In genomic region chr12:30884622-30885230, GRCm38 (mm10) we compare ENCODE assay signal across 8 mouse cellular contexts. TPM values are rescaled to one million over a fixed set of nuclear protein-coding genes. Genes with fewer than 3 reads are reported as not detected.
A peak's percentile ranks its signal among the peaks of the same experiment; 100 is the strongest.
DNase-seq lines count a peak whose midpoint lies in the region; ATAC-seq lines count a peak whose summit lies in the region.
"Had no signal": no experiment of that assay in that cellular context is flagged by ENCODE, and none has a peak within 500 bp of the region (broad histone marks: within the 10 kb centered on the region; RNA-seq: fewer than 3 reads in every experiment).

No protein-coding gene starts in this region.

- no peaks in the 10 kb centered on the region for H3K36me3 ChIP-seq in lung, embryonic 16.5 days (ENCODE audit: control insufficient read depth, insufficient read depth, low read length)
- H3K36me3 ChIP-seq in forebrain, embryonic 13.5 days (ENCODE audit: poor library complexity, severe bottlenecking): no peaks in the 10 kb centered on the region
- H3K36me3 ChIP-seq in liver, embryonic 12.5 days: no peaks in the 10 kb centered on the region
- H3K36me3 ChIP-seq in stomach, embryonic 15.5 days: no peaks in the 10 kb centered on the region

- 0 out of 2 replicates have a peak, but pooled peaks cover 4% of the 10 kb centered on the region for H3K4me1 ChIP-seq in lung, embryonic 16.5 days (replicated peaks; ENCODE audit: control insufficient read depth, insufficient read depth, low read length)
- H3K4me1 ChIP-seq in forebrain, embryonic 13.5 days: peaks cover 11% of the 10 kb centered on the region
- H3K4me1 ChIP-seq in liver, embryonic 12.5 days: peaks cover 26% of the 10 kb centered on the region
- H3K4me1 ChIP-seq in stomach, embryonic 15.5 days: peaks cover 9% of the 10 kb centered on the region

- peaks cover 45% of the 10 kb centered on the region for H3K27me3 ChIP-seq in lung, embryonic 16.5 days (ENCODE audit: control insufficient read depth, insufficient read depth, low read depth, low read length)
- peaks cover 54% of the 10 kb centered on the region for H3K27me3 ChIP-seq in forebrain, embryonic 13.5 days
- H3K27me3 ChIP-seq in liver, embryonic 12.5 days (replicated peaks): peaks cover 64% of the 10 kb centered on the region
- H3K27me3 ChIP-seq in stomach, embryonic 15.5 days (replicated peaks): peaks cover 36% of the 10 kb centered on the region

- WGBS in lung, embryonic 16.5 days: 8% methylated on average over 37 of the region's 39 CpGs
- WGBS in forebrain, embryonic 13.5 days: 8% methylated on average over 39 of the region's 39 CpGs
- WGBS in liver, embryonic 12.5 days (ENCODE audit: insufficient replicate concordance): 7% methylated on average over 39 of the region's 39 CpGs
- 9% methylated on average over 39 of the region's 39 CpGs for WGBS in stomach, embryonic 15.5 days

- no peak overlapping the region for H3K27ac ChIP-seq in lung, embryonic 16.5 days (ENCODE audit: low read length)
- H3K27ac ChIP-seq in forebrain, embryonic 13.5 days: no peak overlapping the region
- H3K27ac ChIP-seq in liver, embryonic 12.5 days: no peak overlapping the region
- no peak overlapping the region for H3K27ac ChIP-seq in stomach, embryonic 15.5 days

- H3K9me3 ChIP-seq in lung, embryonic 16.5 days (ENCODE audit: control insufficient read depth, low read length): no peaks in the 10 kb centered on the region
- no peaks in the 10 kb centered on the region for H3K9me3 ChIP-seq in forebrain, embryonic 13.5 days (replicated peaks)
- H3K9me3 ChIP-seq in liver, embryonic 12.5 days (replicated peaks): no peaks in the 10 kb centered on the region
- no peaks in the 10 kb centered on the region for H3K9me3 ChIP-seq in stomach, embryonic 15.5 days

- H3K4me2 ChIP-seq in lung, embryonic 16.5 days (ENCODE audit: low read depth, low read length): peak overlapping the region; percentile 85
- peak overlapping the region; percentile 100 for H3K4me2 ChIP-seq in forebrain, embryonic 13.5 days
- H3K4me2 ChIP-seq in liver, embryonic 12.5 days: peak overlapping the region; percentile 65
- peak overlapping the region; percentile 96 for H3K4me2 ChIP-seq in stomach, embryonic 15.5 days

- H3K4me3 ChIP-seq in lung, embryonic 16.5 days (ENCODE audit: low read length): peak overlapping the region; percentile 53
- peak overlapping the region; percentile 47 for H3K4me3 ChIP-seq in forebrain, embryonic 13.5 days
- peak overlapping the region; percentile 39 for H3K4me3 ChIP-seq in liver, embryonic 12.5 days
- H3K4me3 ChIP-seq in stomach, embryonic 15.5 days (replicated peaks): peak overlapping the region; percentile 47

- no peak for DNase-seq in lung, postnatal 10 days
- no peak for DNase-seq in c-Kit-positive CD71-positive TER-119-positive erythroid progenitor cells, embryonic 14.5 days (ENCODE audit: low spot score)
- DNase-seq in lung, postnatal 25 days (ENCODE audit: low spot score): no peak

- ATAC-seq in lung, embryonic 16.5 days (ENCODE audit: low read depth): peak; percentile 20; the same call in 1 of the 2 replicates
- ATAC-seq in forebrain, embryonic 13.5 days: peak; percentile 50
- no peak for ATAC-seq in liver, embryonic 12.5 days
- peak; percentile 53; the same call in 1 of the 2 replicates for ATAC-seq in stomach, embryonic 15.5 days (ENCODE audit: insufficient read depth, low FRiP score, low read depth)

- H3K9ac ChIP-seq in lung, embryonic 16.5 days (ENCODE audit: low read length): peak overlapping the region; percentile 47
- H3K9ac ChIP-seq in forebrain, embryonic 13.5 days: peak overlapping the region; percentile 56
- H3K9ac ChIP-seq in liver, embryonic 12.5 days: no peak overlapping the region
- H3K9ac ChIP-seq in stomach, embryonic 15.5 days: peak overlapping the region; percentile 32

RNA-seq across cellular contexts. Expression of gene Alkal2, which starts 0.6 kb away (rescaled TPM):
- 0.25 and 0.26 TPM in 2 replicates for polyA plus RNA-seq in lung, embryonic 16.5 days (2015; fragmentation: Nextera tagmentation; extraction: Ambion mirVana)
- polyA plus RNA-seq in forebrain, embryonic 13.5 days (2015; fragmentation: Nextera tagmentation; extraction: Ambion mirVana): 0.13 TPM in 1 of 2 replicates, not detected in the other
- polyA plus RNA-seq in liver, embryonic 12.5 days (2016; fragmentation: Nextera tagmentation; extraction: Ambion mirVana): not detected in 2 replicates
- polyA plus RNA-seq in stomach, embryonic 15.5 days (2015; fragmentation: Nextera tagmentation; extraction: Ambion mirVana): 1.4 and 1.8 TPM in 2 replicates
- polyA plus RNA-seq: large intestine, adult 2 months had no signal

RNA-seq across cellular contexts. Expression of gene Acp1, which starts 26.7 kb away (rescaled TPM):
- polyA plus RNA-seq in lung, embryonic 16.5 days (2015; fragmentation: Nextera tagmentation; extraction: Ambion mirVana): 160 and 162 TPM in 2 replicates
- 177 and 185 TPM in 2 replicates for polyA plus RNA-seq in forebrain, embryonic 13.5 days (2015; fragmentation: Nextera tagmentation; extraction: Ambion mirVana)
- polyA plus RNA-seq in liver, embryonic 12.5 days (2016; fragmentation: Nextera tagmentation; extraction: Ambion mirVana): 299 and 326 TPM in 2 replicates
- 151 and 164 TPM in 2 replicates for polyA plus RNA-seq in stomach, embryonic 15.5 days (2015; fragmentation: Nextera tagmentation; extraction: Ambion mirVana)

RNA-seq across cellular contexts. Expression of gene Sh3yl1, which starts 26.7 kb away (rescaled TPM):
- 12.2 and 14.8 TPM in 2 replicates for polyA plus RNA-seq in lung, embryonic 16.5 days (2015; fragmentation: Nextera tagmentation; extraction: Ambion mirVana)
- polyA plus RNA-seq in forebrain, embryonic 13.5 days (2015; fragmentation: Nextera tagmentation; extraction: Ambion mirVana): 27.2 and 27.6 TPM in 2 replicates
- 36.0 and 38.4 TPM in 2 replicates for polyA plus RNA-seq in liver, embryonic 12.5 days (2016; fragmentation: Nextera tagmentation; extraction: Ambion mirVana)
- polyA plus RNA-seq in stomach, embryonic 15.5 days (2015; fragmentation: Nextera tagmentation; extraction: Ambion mirVana): 25.7 and 28.4 TPM in 2 replicates
